Mouse (Mus musculus) adrenal gland, postnatal 14 days (tissue): ENCODE measurements at regions not wholly inside any gene's neighbourhood (a gene's known extent, or its start where the extent isn't known, plus 50 kb on each side); places are given as distances from the start of the nearest gene placed in this dataset.

Experiments used
- DNase-seq: peaks from one replicate; pipeline ENCODE4 v3.0.0; 2021; ENCODE audit warnings: mixed read lengths

DNA sequence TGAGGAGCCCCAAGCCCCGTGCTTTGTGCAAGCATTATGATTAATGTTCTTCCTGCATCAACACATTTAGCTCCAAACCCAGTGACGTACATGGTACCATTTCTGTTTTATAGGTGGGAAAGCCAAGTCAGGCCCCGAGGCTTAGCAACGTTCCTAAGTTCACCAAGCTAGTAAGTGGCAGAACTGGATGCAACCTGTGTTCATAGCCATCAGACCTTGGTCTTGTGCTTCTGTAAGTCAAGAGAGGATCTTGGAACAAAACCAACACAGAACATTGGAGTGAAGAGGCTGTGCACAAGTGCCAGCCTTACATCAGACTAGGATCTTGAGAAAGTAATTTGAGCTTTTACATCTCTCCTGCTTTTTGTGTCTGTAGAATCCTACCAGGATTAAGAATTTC lies 71.3 kb downstream of the Cdc7 start:
- DNase-seq = no peak

- no peak for DNase-seq
These were observed 71.7 kb downstream of the Cdc7 start for GRCm38 (mm10) chr5:107035782-107036181.

GRCm38 (mm10) chr5:107036475-107036874 lies 72.4 kb downstream of the Cdc7 start:
- DNase-seq = no peak

DNA sequence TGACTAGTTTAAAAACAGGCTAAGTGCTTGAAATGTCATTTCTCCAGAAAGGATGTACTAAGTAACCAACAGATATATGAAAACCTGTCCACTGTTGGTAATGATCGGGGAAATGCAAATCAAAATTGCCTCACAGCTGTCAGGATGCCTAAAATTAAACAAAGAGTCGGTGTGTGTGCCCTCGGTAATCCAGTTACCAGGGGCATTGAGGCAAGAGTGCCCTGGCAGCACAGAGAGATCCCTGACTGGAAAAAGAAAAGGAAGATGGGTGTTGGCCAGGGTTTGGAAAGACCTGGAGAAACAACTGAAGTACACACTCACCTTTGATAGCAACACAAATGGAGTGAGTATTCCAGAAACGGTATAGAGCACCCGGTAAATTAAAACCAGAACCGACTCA lies 73.0 kb downstream of the Cdc7 start:
- no peak for DNase-seq

GRCm38 (mm10) chr5:107039340-107039739 lies 75.2 kb downstream of the Cdc7 start:
- DNase-seq = no peak

GRCm38 (mm10) chr5:107039956-107040355 lies 75.8 kb downstream of the Cdc7 start:
- no peak for DNase-seq

- no peak for DNase-seq
These were observed 76.4 kb downstream of the Cdc7 start for GRCm38 (mm10) chr5:107040489-107040888.

- DNase-seq = peak; percentile 27
These were observed 81.0 kb downstream of the Cdc7 start for GRCm38 (mm10) chr5:107045163-107045562.

DNA sequence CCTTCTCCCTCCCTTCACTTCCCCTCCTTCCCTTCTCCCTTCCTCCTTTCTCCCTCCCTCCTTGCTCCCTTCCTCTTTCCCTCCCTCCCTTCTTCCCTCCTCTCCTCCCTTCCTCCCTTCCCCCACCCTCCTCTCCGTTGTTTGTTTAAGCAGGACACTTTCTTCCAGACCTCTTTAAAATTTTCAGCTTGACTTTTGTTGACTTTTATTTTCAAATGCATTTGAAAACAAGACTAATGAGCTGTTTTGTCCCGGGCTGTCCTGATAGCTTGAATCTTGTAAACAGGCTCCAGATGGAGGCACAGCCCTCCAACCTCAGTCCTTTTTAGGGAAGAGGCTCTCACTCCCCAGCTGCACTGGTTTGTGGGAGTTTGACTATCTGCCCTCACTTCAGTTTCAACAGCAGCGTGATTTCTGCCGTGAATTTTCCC lies 82.4 kb downstream of the Cdc7 start:
- no peak for DNase-seq

GRCm38 (mm10) chr5:107048607-107049006 lies 84.5 kb downstream of the Cdc7 start:
- DNase-seq = no peak

GRCm38 (mm10) chr5:107050076-107050475 lies 86.0 kb downstream of the Cdc7 start:
- DNase-seq = no peak

GRCm38 (mm10) chr5:107051868-107052267 lies 87.7 kb downstream of the Cdc7 start:
- DNase-seq = no peak

DNA sequence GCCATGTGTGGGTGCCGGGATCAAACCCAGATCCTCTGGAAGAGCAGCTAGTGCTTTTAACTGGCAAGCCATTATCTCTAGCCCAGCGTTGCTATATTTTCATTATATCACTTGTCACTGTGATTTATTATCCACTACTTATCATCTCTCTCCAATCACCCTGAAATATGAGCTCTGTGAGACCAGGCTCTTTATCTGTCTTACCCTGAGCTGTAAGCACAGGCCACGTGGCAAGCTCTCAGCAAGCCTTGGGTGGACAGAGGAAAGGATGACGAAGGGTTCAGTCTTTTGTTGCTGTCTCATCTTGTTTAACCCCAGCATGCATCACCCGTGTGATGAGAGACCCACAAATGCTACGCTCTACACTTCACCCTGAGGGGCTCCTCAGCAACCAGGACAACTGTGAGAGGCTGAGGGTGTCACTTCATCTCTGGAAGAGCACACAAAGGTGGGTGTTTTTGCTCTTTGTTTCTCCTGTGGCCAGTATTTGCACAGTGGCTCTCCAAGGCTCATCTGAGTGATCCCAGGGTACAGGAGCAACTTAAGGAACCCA lies 90.9 kb downstream of the Cdc7 start:
- peak; percentile 18 for DNase-seq

GRCm38 (mm10) chr5:107055455-107055854 lies 91.3 kb downstream of the Cdc7 start:
- peak; percentile 25 for DNase-seq
